Mouse (Mus musculus): ENCODE measurements at regions not wholly inside any gene's neighbourhood (a gene's known extent, or its start where the extent isn't known, plus 50 kb on each side); places are given as distances from the start of the nearest gene placed in this dataset.

GRCm38 (mm10) chr3:143985349-143986199, 219.4 kb downstream of the Lmo4 start:
- TF ChIP-seq CHD1 (IDR thresholded peaks at IDR 0.05; ENCODE audit: low read depth, low read length), result no peak
- no peak for TF ChIP-seq ELF1 (IDR thresholded peaks at IDR 0.05; ENCODE audit: low read depth, low read length)
